Mouse (Mus musculus): Measurements from ENCODE around the gene Dapk3. TPM values are rescaled to one million over a fixed set of nuclear protein-coding genes. Genes with fewer than 3 reads are reported as not detected.
"Not testable (repeated sequence)": the region's sequence is repeated elsewhere in the genome, so short reads cannot be mapped to it uniquely, and the experiment has no call there.

Dapk3 gene
- polyA plus RNA-seq, 1 experiment from 2014 or later = 66.9 TPM

GRCm38 (mm10) chr10:81181860-81182259 is 945 bp upstream of the Dapk3 start:
- DNase-seq; H3K4me2 ChIP-seq (ENCODE audit: low read length); H3K9ac ChIP-seq (replicated peaks; ENCODE audit: low read length); H3K27me3 ChIP-seq (ENCODE audit: control insufficient read depth, insufficient read depth, low read length); H3K9me3 ChIP-seq (ENCODE audit: control insufficient read depth, low read length); H3K4me3 ChIP-seq (replicated peaks; ENCODE audit: low read depth, low read length); ATAC-seq (ENCODE audit: low FRiP score, low TSS enrichment): not testable (repeated sequence)
- H3K4me1 ChIP-seq (ENCODE audit: control insufficient read depth, insufficient read depth, low read length) = peaks cover 19% of the 10 kb centered on the region
- H3K27ac ChIP-seq (replicated peaks; ENCODE audit: low read depth, low read length) = peak overlapping the region; percentile 64; the same call in 1 of the 2 replicates
- WGBS = 82% methylated on average over 12 of the region's 12 CpGs
- peaks cover 77% of the 10 kb centered on the region for H3K36me3 ChIP-seq (ENCODE audit: control insufficient read depth, insufficient read depth, low read length)

GRCm38 (mm10) chr10:81183805-81184204 is 1.0 kb downstream of the Dapk3 start, which contains the start of gene 4930442H23Rik:
Gene 4930442H23Rik, minus strand, starts transcription at chr10:81183849.
- DNase-seq = no peak
- H3K27me3 ChIP-seq (ENCODE audit: control insufficient read depth, insufficient read depth, low read length) = no peaks in the 10 kb centered on the region
- 85% methylated on average over 5 of the region's 5 CpGs for WGBS
- H3K4me1 ChIP-seq (ENCODE audit: control insufficient read depth, insufficient read depth, low read length) = peaks cover 11% of the 10 kb centered on the region
- H3K9me3 ChIP-seq (ENCODE audit: control insufficient read depth, low read length) = no peaks in the 10 kb centered on the region
- peaks cover 73% of the 10 kb centered on the region for H3K36me3 ChIP-seq (ENCODE audit: control insufficient read depth, insufficient read depth, low read length)
- H3K4me2 ChIP-seq (ENCODE audit: low read length) = peak within 1 kb of the TSS; percentile 64
- H3K4me3 ChIP-seq (replicated peaks; ENCODE audit: low read depth, low read length) = peak within 1 kb of the TSS; percentile 63
- ATAC-seq (ENCODE audit: low FRiP score, low TSS enrichment) = no peak
- H3K9ac ChIP-seq (replicated peaks; ENCODE audit: low read length) = peak within 1 kb of the TSS; percentile 69
- H3K27ac ChIP-seq (replicated peaks; ENCODE audit: low read depth, low read length) = peak within 1 kb of the TSS; percentile 87

DNA sequence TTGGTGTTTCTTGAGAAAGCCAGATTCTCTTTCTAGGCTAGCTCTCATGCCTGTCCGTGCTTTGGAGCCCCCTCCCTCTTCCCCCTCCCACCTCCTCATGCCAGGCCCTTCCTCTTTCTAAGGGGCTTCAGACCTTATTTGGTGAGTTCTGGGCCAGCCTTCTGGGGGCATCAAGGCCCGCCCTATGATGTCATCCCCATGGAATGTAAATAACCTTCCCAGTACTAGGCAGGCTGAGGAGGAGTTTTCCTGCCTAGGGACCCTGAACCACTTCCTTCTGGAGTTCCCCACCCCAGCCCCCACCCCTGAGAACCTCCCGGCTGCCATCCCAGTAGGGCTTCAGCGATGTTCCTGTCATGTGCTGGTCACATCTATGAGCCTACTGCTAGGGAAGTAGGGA is 2.0 kb downstream of the Dapk3 start:
- Histone ChIP-seq H3K9ac (replicated peaks; ENCODE audit: low read length) (no peak overlapping the region), H3K27me3 (ENCODE audit: control insufficient read depth, insufficient read depth, low read length) (no peaks in the 10 kb centered on the region), H3K4me1 (ENCODE audit: control insufficient read depth, insufficient read depth, low read length) (peaks cover 11% of the 10 kb centered on the region), H3K4me2 (ENCODE audit: low read length) (0 out of 2 replicates have a peak overlapping the region, but pooled peaks have one; percentile 4), H3K27ac (replicated peaks; ENCODE audit: low read depth, low read length) (no peak overlapping the region), H3K4me3 (replicated peaks; ENCODE audit: low read depth, low read length) (no peak overlapping the region), H3K36me3 (ENCODE audit: control insufficient read depth, insufficient read depth, low read length) (peaks cover 66% of the 10 kb centered on the region), H3K9me3 (ENCODE audit: control insufficient read depth, low read length) (no peaks in the 10 kb centered on the region)
- WGBS = 75% methylated on average over 4 of the region's 4 CpGs
- DNase-seq (no peak), ATAC-seq (ENCODE audit: low FRiP score, low TSS enrichment) (no peak)

GRCm38 (mm10) chr10:81187161-81187560 is 4.4 kb downstream of the Dapk3 start:
- DNase-seq (no peak), ATAC-seq (ENCODE audit: low FRiP score, low TSS enrichment) (no peak)
- H3K4me3 ChIP-seq (replicated peaks; ENCODE audit: low read depth, low read length) = no peak overlapping the region
- no peak overlapping the region for H3K27ac ChIP-seq (replicated peaks; ENCODE audit: low read depth, low read length)
- H3K4me2 ChIP-seq (ENCODE audit: low read length) = no peak overlapping the region
- no peak overlapping the region for H3K9ac ChIP-seq (replicated peaks; ENCODE audit: low read length)
- H3K36me3 ChIP-seq (ENCODE audit: control insufficient read depth, insufficient read depth, low read length) = peaks cover 55% of the 10 kb centered on the region
- no peaks in the 10 kb centered on the region for H3K27me3 ChIP-seq (ENCODE audit: control insufficient read depth, insufficient read depth, low read length)
- WGBS = 96% methylated on average over 9 of the region's 9 CpGs
- H3K4me1 ChIP-seq (ENCODE audit: control insufficient read depth, insufficient read depth, low read length) = peaks cover 15% of the 10 kb centered on the region
- H3K9me3 ChIP-seq (ENCODE audit: control insufficient read depth, low read length) = no peaks in the 10 kb centered on the region

- H3K36me3 ChIP-seq (ENCODE audit: control insufficient read depth, insufficient read depth, low read length) = peaks cover 42% of the 10 kb centered on the region
- no peak overlapping the region for H3K4me3 ChIP-seq (replicated peaks; ENCODE audit: low read depth, low read length)
- H3K4me1 ChIP-seq (ENCODE audit: control insufficient read depth, insufficient read depth, low read length) = peaks cover 9% of the 10 kb centered on the region; the same call in 1 of the 2 replicates
- no peak overlapping the region for H3K9ac ChIP-seq (replicated peaks; ENCODE audit: low read length)
- H3K27ac ChIP-seq (replicated peaks; ENCODE audit: low read depth, low read length) = no peak overlapping the region
- no peaks in the 10 kb centered on the region for H3K9me3 ChIP-seq (ENCODE audit: control insufficient read depth, low read length)
- no peak overlapping the region for H3K4me2 ChIP-seq (ENCODE audit: low read length)
- 81% methylated on average over 26 of the region's 26 CpGs for WGBS
- DNase-seq (no peak), ATAC-seq (ENCODE audit: low FRiP score, low TSS enrichment) (no peak)
- peaks cover 1% of the 10 kb centered on the region; the same call in 1 of the 2 replicates for H3K27me3 ChIP-seq (ENCODE audit: control insufficient read depth, insufficient read depth, low read length)
These were observed 7.0 kb downstream of the Dapk3 start for GRCm38 (mm10) chr10:81189821-81190220.

GRCm38 (mm10) chr10:81190236-81190911 is 7.6 kb downstream of the Dapk3 start:
- DNase-seq = no peak
- Histone ChIP-seq H3K4me1 (ENCODE audit: control insufficient read depth, insufficient read depth, low read length) (peaks cover 9% of the 10 kb centered on the region; the same call in 1 of the 2 replicates), H3K4me3 (replicated peaks; ENCODE audit: low read depth, low read length) (no peak overlapping the region), H3K27ac (replicated peaks; ENCODE audit: low read depth, low read length) (no peak overlapping the region), H3K27me3 (ENCODE audit: control insufficient read depth, insufficient read depth, low read length) (peaks cover 7% of the 10 kb centered on the region; the same call in 1 of the 2 replicates), H3K4me2 (ENCODE audit: low read length) (no peak overlapping the region), H3K9ac (replicated peaks; ENCODE audit: low read length) (no peak overlapping the region), H3K9me3 (ENCODE audit: control insufficient read depth, low read length) (no peaks in the 10 kb centered on the region), H3K36me3 (ENCODE audit: control insufficient read depth, insufficient read depth, low read length) (peaks cover 37% of the 10 kb centered on the region)
- no peak for ATAC-seq (ENCODE audit: low FRiP score, low TSS enrichment)
- 70% methylated on average over 31 of the region's 31 CpGs for WGBS

DNA sequence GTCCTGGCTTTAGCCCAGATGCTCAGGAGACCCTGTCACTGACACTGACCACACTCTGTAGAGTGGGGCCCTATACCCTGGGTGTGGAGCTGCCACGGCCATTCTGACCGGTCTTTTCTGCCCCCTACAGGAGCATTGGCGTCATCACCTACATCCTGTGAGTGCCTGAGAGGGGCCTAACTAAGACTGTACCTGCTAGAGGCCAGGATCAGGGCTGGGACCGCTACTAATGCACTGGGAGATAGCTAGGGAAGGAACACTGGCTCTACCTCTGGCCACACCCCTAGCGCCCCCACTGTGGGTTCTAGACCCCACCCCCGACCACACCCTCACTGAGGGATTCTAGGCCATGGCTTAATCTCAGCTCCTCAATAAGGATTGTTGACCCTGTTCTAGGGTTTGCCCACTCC is 8.1 kb downstream of the Dapk3 start:
- Histone ChIP-seq H3K4me3 (replicated peaks; ENCODE audit: low read depth, low read length) (no peak overlapping the region), H3K9ac (replicated peaks; ENCODE audit: low read length) (no peak overlapping the region), H3K9me3 (ENCODE audit: control insufficient read depth, low read length) (no peaks in the 10 kb centered on the region), H3K27ac (replicated peaks; ENCODE audit: low read depth, low read length) (no peak overlapping the region), H3K36me3 (ENCODE audit: control insufficient read depth, insufficient read depth, low read length) (peaks cover 32% of the 10 kb centered on the region), H3K4me2 (ENCODE audit: low read length) (no peak overlapping the region), H3K4me1 (ENCODE audit: control insufficient read depth, insufficient read depth, low read length) (peaks cover 9% of the 10 kb centered on the region; the same call in 1 of the 2 replicates), H3K27me3 (ENCODE audit: control insufficient read depth, insufficient read depth, low read length) (peaks cover 11% of the 10 kb centered on the region; the same call in 1 of the 2 replicates)
- DNase-seq (no peak), ATAC-seq (ENCODE audit: low FRiP score, low TSS enrichment) (no peak)
- 74% methylated on average over 6 of the region's 6 CpGs for WGBS

- H3K4me3 ChIP-seq (replicated peaks; ENCODE audit: low read depth, low read length) = peak overlapping the region; percentile 63; the same call in 1 of the 2 replicates
- peak overlapping the region; percentile 97 for H3K4me2 ChIP-seq (ENCODE audit: low read length)
- no peak for ATAC-seq (ENCODE audit: low FRiP score, low TSS enrichment)
- peaks cover 15% of the 10 kb centered on the region; the same call in 1 of the 2 replicates for H3K27me3 ChIP-seq (ENCODE audit: control insufficient read depth, insufficient read depth, low read length)
- DNase-seq = no peak
- H3K9me3 ChIP-seq (ENCODE audit: control insufficient read depth, low read length) = no peaks in the 10 kb centered on the region
- peaks cover 9% of the 10 kb centered on the region; the same call in 1 of the 2 replicates for H3K4me1 ChIP-seq (ENCODE audit: control insufficient read depth, insufficient read depth, low read length)
- no peak overlapping the region for H3K9ac ChIP-seq (replicated peaks; ENCODE audit: low read length)
- 0 out of 2 replicates have a peak overlapping the region, but pooled peaks have one; percentile 97 for H3K27ac ChIP-seq (replicated peaks; ENCODE audit: low read depth, low read length)
- 91% methylated on average over 18 of the region's 18 CpGs for WGBS
- H3K36me3 ChIP-seq (ENCODE audit: control insufficient read depth, insufficient read depth, low read length) = peaks cover 30% of the 10 kb centered on the region
These were observed 8.7 kb downstream of the Dapk3 start for GRCm38 (mm10) chr10:81191342-81191982.
